Mouse (Mus musculus): Measurements from ENCODE around the gene Gh.

DNA sequence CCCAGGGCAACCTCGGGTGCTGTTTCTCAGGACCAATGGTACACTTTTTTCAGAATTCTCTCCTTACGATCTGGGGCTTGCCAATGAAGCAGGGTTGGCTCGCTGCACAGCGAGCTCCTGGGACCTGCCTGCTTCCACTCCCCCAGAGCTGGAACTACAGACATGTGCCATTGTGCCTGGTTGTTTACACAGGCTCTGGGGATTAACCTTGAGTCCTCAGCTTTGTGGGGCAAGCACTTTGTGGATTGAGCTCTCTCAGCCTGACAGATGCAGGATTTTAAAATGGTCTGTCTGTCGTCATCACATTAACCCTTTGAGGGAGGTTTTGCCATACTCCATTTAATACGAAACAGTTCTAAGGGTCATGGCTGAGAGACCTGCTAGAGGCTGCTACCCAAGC lies 43.2 kb upstream of the Gh start:
- TF ChIP-seq CTCF (IDR thresholded peaks at IDR 0.05; ENCODE audit: borderline replicate concordance, insufficient read depth, low read length) = no peak
- no peak for TF ChIP-seq POLR2A (IDR thresholded peaks at IDR 0.05; ENCODE audit: low read depth, low read length)

Data from embryonic fibroblast, embryonic 13.5 days (primary cell).